Mouse (Mus musculus) adrenal gland, adult (tissue): ENCODE measurements around the gene 1700001J03Rik.
A peak's percentile ranks its signal among the peaks of the same experiment; 100 is the strongest.
"Not testable (repeated sequence)": the region's sequence is repeated elsewhere in the genome, so short reads cannot be mapped to it uniquely, and the experiment has no call there.

Experiments
- DNase-seq, 2 experiments: peaks; one replicate each; pipeline ENCODE4 v3.0.0; 2022 to 2023; ENCODE audit warnings: low spot score in 1 of 2; ENCODE audit not compliant: inconsistent age in 2 of 2

1700001J03Rik gene

DNA sequence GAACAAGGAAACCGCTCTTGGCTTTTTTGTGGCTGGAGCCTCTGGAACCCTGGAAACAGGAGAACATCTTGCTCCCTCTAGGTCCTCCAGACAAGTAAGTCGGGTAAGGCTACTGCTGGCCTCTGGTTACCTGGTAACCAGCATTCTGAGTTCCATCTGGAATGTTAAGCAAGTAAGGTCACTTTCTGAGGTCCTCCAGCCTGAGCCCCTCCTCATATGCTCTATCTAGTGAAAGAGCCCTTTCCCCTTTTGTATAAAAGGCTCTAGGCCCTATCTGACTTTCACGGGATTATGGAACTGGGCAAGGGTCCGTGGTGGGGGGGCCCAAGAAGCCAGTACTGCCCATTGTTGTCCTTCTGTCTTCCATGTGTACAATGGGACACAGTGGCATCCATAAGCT, at the start of gene 1700001J03Rik:
TSS of gene 1700001J03Rik (minus strand) at position 101 of the 400 bp plus-strand sequence.
- not testable (repeated sequence) for DNase-seq

DNA sequence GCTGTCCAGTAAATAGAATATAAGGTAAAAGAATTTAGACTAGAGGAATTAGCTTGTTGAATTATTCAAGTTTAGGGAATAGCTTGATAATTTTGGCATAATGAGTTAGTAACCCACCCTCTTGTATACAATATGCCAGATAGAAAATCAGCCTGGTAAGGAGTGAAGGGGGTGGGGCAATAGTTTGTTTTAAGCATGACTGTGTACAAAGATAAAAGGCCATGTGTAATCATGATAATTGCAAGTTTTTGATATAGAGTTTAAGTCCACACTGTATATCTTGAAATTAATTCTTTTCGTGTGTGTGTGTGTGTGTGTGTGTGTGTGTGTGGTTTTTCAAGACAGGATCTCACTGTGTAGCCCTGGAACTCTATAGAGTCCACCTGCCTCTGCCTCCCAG, 49.2 kb upstream of the 1700001J03Rik start:
- no peak for DNase-seq

DNA sequence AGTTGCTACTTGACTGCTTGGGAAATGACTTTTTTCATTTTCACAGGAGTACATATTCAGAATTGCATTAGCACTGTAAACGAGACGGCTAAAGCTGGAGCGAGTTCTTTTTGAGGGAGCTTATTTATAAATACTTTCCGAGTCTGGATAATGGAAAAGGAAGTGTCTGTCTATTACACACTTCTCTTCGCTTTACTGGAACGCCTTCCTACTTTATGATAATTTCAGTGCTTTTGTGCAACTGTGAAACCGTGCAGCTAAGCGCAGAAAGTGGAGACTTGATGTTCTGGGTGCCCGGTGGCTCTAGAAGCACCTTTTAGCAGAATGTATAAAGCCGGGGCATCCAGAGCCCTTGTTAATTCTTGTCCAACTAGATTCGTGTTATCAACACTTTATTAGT, 47.7 kb upstream of the 1700001J03Rik start:
- peak in 1 of 2 experiments; percentile 63 for DNase-seq

DNA sequence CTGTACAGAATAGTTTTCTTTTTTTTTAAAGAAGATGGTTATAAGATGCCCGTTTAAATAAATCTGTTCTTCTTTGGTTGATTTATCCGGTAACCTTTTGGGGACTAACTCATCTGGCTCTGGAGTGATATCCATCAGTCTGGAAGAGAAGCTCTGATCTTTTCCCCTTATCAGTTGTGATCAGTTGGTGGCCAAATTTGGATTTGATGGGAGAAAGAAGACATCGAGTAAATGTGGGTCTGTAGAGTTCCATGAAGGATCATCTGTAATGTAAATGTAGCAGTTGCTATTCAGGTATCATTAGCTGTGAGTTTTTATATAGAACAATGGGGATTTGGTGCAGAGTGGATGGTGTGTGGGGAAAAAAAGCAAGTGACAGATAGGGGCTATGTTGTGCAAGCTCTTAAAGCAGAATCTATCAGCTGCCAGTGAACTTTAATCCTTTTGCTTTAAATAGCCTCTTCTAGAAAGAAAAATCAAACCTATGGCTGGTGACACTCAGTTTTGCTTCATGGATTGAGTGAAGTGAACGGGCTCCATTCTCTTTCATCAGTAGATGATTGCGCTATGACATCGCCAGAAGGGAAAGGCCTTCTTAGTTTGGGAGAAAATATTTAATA, 47.1 kb upstream of the 1700001J03Rik start:
- DNase-seq: peak in 1 of 2 experiments; percentile 63

DNA sequence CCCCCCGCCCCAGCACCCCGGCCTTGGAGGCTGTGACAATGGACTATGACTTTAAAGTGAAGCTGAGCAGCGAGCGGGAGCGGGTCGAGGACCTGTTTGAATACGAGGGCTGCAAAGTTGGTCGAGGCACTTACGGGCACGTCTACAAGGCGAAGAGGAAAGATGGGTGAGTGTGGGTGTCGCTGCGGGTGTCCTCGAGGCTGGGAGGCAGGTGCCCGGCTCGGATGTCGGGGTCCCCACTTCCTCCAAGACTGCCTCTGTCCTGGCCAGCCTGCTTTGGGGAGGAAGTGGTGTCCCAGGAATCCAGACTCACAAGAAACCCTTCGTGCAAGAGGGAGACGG, 46.5 kb upstream of the 1700001J03Rik start:
- DNase-seq: peak in 1 of 2 experiments; percentile 86

DNA sequence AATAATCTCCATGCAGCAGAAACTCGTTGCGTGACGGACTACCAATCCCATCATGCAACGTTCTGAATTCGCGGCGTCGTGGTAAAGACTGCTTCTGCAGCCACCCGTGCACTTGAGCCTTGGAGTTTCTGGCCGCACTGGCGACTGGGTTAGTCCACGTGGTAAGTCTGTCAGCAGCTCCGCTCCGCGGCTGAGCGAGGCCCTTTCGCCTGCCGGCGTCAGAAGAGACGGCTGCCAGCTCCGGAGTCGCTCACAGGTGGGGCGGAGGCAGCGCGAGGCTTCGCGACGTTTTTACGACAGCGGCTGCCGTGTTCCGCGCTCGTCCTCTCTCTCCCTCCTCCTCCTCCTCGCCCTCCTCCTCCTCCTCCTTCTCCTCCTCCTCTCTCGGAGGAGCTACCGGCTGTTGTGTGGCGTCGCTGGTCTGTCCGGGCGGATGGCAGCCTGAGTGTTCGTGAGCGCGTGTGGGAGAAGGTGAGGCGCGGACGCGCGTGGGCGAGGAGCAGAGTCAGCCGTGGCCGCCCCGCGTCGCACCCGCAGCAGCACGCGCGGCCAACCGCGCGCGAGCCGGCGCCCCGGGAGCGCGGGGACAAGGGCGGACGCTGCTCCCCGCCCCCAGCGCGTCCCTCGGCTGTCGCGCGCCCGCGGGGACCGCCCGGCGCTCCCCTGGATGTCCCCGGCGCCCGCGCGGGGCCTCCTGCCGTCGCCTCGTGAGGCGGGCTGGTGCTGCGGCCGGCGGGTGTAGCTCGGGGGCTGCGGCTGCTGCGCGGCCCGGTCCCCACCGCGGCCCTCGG, 46.0 kb upstream of the 1700001J03Rik start, which contains the start of gene Cdk8:
TSS of gene Cdk8 (plus strand) at position 367 of the 791 bp plus-strand sequence.
- DNase-seq: peak; percentile 94 to 97

DNA sequence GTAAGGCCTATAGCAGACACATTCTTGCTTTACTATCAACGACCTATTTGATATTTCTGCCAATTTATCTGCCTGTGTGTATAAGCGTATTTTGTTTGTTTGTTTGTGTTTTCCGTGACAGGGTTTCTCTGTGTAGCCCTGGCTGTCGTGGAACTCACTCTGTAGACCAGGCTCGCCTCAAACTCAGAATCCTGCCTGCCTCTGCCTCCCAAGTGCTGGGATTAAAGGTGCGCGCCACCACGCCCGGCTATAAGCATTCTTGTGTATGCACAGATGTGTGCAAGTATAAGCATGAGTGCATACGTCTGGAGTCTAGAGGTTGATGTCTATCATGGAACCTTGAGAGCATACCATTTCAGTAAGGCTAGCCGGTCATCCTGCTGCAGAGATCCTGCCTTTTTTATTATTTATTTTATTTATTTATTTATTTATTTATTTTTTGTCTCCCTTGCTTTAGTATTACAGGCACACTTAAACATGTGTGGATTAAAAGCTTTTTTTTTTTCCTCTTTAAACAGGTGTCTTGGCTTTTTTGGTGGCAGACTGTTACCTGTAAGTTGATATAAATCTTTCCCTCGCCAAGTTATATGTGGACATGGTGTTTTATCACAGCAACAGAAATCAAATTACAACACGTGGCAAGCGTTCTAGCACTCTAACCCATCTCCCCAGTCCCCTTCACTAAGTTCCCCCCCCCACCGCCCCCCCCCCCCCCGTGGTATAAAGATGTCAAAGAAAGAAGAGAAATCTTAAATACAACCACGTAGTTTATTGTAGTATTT, 45.0 kb upstream of the 1700001J03Rik start:
- DNase-seq: no peak

DNA sequence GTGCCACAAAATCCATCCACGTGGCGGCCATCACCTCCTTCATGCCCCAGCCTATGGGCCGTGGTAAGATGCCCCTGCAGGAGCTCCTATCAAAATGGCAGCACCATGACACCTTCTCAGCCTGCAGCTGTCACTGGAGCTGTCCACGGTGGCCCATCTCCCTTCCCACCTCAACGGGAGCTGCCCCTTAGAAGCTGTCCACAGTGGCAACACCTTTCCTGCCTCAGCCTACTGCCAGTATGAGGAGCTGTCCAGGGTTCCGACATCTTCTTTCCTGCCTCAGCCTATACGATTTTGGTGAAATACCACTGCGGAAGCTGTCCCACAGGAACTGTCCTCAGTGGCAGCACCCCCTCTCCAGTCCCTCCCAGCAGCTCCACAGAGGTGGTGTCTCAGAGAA, 42.4 kb upstream of the 1700001J03Rik start:
- DNase-seq: no peak

DNA sequence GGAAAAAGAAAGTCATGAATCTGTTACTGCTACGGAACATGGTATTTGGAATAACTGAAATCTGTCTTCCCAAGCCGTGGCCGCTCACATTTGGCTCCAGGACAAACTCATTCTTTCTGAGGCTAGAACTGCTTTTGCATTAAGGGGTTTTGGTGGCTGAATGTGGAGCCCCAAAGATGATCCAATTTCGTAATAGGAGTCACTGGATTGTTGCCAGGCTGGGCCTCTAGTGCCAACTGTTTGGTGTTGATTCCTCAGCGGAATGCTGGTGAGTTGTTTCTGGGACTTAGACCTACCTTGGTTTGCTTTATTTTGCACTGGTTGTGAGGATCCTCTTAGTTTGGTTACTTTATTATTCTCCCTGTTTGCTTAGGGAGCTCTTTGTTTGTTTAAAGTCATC, 38.7 kb upstream of the 1700001J03Rik start:
- peak in 1 of 2 experiments; percentile 77 for DNase-seq

DNA sequence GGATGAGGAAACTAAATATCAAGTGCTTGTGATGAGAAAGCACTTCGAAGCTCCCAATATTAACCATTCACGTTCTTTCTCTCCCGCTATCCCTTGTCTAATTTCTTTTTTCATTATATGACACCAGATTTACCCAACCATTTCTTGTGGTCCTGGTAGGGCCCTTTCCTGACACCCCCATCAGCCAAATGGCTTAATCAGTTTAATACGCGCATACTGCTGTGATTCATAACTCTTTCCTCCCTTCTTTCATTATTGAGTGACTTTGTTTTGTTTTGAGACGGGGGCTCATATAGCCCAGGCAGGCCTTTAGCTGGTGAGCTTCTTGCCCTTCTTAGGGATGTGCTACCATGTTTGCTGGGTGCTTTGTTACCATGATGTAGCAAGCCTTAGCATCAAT, 36.6 kb upstream of the 1700001J03Rik start:
- no peak for DNase-seq

DNA sequence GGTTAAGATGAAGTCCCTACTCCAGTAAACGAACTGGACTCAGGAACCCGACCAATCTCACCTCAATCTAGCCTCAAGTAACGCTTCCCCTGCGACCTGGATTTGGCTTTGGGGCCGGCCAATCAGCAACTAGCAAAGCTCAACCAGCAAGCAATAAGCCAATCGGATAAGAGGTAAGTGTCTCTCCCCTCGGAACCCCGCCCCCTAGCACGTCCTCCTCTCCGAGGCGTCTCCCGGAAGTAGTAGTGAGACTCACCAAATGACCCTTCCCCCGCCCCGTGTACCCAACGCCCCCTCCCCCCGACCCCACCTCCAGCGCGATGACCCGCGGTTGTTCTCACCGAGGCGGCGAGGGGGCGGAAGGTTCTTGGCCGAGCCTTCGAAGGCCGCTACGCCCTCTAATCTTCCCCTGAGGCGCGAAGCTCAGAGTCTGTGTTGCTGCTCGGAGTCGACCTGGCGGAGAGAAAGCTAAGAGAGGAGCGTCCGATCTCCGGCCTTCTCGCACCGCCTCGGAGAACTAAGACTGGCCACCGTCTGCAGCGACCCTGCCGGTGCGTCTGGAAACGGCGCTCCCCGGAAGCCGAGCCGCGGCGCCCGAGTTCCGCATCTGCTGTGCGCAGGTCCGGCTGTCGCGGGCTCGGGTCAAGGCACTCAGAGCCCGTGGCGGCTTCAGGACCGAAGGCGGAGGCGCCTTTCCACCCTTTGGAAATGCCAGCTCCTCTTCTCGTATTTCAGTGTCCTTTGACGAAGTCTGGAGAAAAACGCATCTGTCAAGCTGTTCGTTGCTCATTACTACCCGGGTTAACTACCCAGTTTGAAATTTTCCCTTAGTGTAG, 36.0 kb upstream of the 1700001J03Rik start, which contains the start of gene Rnf6:
TSS of gene Rnf6 (minus strand) at position 677 of the 836 bp plus-strand sequence.
- peak; percentile 96 to 97 for DNase-seq

DNA sequence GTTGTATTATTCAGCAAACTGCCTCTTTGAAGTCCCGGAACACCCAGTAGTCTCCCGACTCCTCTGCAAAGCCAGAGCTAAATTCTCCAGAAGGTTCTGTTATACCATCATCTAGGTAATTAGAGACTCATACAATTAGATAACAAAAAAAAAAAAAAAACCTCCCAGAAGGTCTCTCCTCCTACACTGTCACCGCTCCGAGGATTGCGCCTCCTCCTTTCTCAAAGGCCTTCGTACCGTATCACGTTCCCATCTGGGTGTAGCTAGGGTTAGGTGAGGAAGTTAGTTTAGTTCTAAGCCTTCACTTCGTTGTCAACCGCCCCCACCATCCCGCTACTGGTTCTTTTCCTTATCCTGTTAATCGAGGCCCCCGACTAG, 35.4 kb upstream of the 1700001J03Rik start:
- DNase-seq: no peak

DNA sequence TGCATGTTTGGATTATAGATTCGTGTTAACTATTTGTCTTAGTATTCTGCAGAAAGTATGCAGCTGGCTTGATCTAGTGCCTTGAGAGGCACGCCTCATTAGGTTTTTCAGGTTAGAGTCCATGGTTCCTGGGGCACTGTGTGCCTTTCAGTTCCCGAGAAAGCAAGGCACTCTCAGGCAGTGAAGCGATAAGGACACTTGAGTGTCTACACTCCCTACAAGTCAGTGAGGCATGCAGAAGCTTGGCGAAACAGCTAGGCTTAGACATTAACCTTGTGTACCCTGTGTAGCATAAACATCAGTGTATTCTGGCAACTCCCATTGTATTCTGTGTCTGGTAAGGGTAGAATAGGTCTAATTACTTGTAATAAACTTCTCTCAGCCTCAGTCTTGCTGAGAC, 20.4 kb upstream of the 1700001J03Rik start:
- peak in 1 of 2 experiments; percentile 15 for DNase-seq

DNA sequence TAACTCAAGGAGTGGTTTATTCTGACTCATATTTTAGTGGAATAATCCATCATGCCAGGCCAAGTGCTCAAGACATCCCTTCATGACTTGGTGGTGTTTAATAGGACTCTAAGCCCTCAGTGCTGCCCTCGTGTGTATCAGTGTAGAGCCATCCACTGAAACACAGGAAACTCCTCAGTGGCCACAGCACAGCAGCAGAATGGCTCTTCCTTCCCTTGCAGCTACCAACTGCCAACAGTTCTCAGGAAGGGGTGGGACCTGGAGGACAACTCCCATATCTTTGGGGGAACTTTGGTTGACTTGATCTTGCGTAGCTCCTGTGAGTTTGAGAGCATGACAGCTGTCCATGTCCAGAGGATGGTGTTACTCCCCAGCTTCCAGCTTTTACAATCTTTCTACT, 18.8 kb upstream of the 1700001J03Rik start:
- peak in 1 of 2 experiments; percentile 38 for DNase-seq

DNA sequence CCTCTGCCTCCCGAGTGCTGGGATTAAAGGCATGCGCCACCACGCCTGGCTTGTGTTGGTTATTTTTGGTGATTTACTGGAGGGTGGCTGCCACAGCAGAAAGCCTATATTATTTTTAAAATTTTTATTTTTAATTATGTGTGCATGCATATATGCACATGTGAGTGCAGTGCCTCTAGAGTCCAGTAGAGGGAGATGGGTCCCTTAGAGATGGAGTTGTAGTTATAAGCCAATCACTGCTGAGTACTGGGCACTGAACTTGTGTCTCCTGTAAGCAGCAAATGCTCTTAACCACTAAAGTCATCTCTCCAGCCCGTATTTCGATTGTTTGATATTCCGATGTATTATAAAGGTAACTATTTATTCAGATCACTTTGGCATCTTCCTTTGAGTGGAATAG, 15.5 kb upstream of the 1700001J03Rik start:
- DNase-seq: no peak

DNA sequence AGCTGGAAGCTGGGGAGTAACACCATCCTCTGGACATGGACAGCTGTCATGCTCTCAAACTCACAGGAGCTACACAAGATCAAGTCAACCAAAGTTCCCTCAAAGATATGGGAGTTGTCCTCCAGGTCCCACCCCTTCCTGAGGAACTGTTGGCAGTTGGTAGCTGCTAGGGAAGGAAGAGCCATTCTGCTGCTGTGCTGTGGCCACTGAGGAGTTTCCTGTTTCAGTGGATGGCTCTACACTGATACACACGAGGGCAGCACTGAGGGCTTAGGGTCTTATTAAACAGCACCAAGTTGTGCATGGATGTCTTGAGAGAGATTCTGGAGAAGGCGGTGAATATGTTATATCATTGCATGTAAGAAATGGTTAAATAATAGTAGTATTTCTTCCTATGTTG, 14.4 kb upstream of the 1700001J03Rik start:
- no peak for DNase-seq

DNA sequence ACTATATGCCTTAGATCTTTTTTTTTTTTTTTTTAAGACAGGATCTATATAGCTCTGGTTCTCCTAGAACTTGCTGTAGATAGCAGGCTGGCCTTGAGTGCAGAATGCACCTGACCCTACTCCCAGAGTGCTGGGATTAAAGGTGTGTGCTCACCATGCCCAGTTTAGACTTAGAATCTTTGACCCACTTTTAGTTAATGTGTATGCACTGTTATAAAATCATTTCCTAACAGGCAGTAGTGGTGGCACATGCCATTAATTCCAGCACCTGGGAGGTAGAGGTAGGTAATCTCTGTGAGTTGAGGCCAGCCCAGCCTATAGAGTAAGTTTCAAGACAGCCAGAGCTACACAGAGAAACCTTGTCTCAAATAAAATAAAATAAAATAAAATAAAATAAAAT, 14.0 kb upstream of the 1700001J03Rik start:
- DNase-seq: no peak

DNA sequence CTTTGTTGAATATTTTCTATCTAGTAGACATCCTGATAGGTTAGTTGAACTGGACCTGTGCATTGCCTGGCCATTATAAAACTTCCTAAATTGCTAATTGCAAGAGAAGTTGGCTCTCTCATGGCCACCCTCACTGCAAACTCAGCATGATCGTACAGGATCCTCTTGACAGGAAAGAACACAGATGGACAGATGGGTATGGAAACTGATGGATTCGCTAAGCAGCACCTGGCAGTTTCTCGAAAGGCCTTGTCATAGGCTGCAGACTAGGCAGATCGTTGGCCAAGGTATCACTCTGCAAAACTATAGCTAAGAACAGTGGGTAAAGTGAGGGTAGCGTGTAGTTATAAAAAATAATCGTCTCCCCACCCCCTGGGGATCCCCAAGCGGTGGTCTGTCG, 8.3 kb upstream of the 1700001J03Rik start:
- DNase-seq: no peak

DNA sequence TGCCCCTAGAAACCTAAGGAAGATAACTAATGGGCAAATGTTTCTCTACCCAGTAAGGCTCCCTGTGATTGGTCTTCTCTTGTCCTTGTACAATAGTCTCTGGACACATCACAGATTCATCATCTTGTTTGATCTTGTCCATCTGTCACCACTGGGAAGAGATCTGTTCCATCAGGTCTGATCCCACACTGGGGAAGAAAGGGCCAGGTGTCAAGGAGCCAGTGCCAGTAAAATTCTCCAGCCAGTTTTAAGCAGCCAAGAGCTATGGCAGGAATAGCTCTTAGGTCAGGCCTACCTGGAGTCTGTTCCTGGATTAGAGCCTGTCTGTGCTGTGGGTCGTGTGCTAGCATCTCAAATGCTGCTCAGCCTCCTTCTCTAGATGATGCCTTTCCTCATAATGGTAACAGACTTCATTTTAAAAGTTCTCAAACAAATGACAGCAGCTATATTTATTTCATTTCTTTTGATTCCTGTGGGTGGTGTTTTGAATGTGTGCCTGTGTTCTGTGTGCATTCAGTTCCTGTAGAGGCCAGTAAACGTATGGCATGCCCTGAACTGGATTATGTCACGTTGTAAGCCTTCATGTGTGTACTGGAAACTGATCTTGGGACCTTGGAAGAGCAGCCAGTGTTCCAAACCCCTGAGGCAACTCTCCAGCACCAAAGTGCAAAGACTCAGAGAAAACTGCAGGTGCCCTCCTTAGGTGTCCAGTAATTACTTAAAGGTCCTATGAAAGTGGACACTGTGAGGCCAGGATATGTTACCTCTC, 5.6 kb upstream of the 1700001J03Rik start:
- DNase-seq: no peak

DNA sequence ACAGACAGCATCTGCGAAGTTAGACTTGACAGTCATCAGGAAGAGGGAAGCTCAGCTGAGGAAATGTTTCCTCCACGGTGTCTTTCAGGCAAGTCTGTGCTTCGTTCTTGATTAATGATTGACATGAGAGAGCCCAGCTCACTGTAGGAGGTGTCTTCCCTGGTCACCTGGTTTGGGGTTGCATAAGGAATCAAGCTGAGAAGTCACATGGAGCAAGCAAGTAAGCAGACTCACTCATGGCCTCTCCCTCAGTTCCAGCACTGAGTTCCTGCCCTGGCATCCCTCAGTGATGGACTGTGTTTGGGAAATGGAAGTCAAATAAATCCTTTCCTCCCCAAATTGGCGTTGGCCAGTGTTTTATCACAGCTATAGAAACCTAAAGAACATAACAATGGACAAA, 5.0 kb upstream of the 1700001J03Rik start:
- DNase-seq: no peak
